Mouse (Mus musculus) embryo, embryonic 11.5 days (tissue): ENCODE measurements around the gene Tsks.

Source experiments
- DNase-seq: peaks from one replicate; pipeline ENCODE4 v3.0.0-alpha.2; 2012; ENCODE audit warnings: low read depth, low spot score

The Tsks gene

DNA sequence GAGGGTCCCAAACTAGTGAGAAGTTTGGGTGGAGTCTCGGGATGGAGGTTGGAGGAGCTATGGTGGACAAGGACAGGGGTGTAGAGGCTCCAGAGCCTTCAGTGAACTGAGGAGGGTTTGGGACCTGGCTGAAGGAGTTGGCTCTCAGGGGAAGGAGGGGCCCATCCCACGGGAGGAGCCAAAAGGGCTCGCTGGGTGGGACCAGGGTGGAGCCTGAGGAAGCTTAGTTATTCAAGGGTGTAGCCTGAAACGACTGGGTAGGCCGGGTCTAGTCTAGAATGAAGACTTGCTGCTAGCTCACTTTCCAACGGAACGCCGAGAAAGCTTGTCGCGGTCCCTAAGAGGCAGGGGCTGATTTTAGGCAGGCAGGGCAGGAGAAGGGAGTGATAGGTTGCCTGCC, 9.0 kb downstream of the Tsks start:
- no peak for DNase-seq

DNA sequence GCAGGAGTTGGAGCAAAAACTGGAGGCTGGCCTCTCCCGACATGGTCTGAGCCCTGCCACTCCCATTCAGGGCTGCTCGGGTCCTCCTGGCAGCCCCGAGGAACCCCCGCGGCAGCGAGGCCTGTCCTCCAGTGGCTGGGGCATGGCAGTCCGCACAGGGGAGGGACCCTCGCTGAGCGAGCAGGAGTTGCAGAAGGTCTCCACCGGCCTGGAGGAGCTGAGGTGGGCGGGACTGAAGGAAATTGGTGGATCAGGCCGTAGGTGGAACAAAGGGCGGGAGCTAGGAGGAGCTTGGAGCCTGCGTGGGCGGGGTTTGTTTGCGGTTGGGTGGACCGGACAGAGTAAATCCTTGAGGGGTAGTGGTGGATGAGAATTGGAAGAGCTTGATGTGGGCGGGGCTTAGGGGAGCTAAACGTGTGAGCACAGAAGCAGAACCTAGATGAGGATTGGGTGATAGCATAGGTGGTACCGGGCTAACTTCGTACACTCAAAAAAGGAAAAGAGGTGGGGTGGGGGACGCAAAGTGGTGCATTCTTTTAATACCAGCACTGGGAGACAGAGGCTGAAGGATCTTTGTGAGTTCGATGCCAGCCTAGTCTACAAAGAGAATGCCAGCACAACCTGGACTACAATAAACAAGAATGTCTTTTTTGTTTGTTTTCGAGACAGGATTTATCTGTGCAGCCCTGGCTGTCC, 9.8 kb downstream of the Tsks start:
- peak; percentile 87 for DNase-seq

DNA sequence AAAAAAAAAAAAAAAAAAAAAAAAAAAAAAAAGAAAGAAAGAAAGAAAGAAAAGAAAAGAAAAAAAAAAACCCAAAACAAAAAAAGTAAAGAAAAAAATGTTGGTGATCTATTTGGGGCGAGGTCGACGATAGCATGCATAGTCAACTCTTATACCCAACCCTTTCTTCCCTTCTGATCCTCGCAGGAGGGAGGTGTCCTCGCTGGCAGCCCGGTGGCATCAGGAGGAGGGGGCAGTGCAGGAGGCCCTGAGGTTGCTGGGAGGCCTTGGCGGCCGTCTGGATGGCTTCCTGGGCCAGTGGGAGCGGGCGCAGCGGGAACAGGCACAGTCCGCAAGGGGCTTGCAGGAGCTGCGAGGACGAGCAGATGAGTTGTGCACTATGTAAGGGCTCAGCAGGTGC, 10.6 kb downstream of the Tsks start:
- no peak for DNase-seq

DNA sequence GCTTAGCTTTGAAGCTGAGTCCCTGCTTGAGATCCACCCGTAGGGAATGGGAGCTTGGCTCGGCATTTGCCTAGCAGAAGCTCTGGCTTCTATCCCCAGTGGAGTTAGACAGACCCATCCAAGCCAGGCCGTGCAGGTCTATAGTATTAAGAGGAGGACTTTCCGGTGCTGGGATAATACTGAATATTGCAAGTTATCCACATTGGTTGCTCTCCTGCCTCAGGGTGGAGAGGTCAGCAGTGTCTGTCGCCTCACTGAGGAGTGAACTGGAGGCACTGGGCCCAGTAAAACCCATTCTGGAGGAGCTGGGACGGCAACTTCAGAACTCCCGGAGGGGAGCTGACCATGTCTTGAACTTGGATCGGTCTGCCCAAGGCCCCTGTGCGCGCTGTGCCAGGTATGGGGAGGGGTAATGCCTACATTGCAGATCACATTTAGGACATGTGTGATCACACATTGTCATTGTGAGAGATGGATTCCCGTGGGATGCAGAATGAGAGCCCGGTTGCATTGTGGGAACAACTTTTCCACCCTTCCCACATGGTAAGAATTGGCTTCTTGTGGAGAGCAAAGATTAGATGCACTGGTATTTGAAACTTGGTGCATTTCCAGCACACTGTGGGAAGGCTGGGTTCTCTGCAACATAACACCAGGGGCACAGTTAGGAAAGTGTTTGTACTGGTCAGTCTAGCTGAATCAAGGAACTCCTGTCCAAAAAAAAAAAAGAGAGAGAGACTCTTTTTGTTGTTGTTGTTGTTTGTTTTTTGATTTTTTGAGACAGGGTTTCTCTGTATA, 11.3 kb downstream of the Tsks start:
- DNase-seq, result no peak

DNA sequence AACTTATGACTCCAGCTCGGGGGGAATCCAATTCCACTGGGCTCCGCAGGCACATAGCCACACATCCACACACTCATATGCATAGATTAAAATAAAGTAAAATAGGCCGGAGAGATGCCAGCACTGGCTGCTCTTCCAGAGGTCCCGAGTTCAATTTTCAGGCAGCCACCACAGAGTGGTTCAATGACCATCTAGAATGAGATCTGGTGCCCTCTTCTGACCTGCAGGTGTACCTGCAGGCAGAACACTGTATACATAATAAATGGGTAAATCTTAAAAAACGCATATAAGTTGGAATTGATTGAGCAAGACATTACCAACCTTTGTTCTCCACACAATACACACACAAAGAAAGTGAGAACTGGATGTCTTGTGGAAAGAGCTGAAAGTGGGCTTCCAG, 12.6 kb downstream of the Tsks start:
- DNase-seq, result no peak

DNA sequence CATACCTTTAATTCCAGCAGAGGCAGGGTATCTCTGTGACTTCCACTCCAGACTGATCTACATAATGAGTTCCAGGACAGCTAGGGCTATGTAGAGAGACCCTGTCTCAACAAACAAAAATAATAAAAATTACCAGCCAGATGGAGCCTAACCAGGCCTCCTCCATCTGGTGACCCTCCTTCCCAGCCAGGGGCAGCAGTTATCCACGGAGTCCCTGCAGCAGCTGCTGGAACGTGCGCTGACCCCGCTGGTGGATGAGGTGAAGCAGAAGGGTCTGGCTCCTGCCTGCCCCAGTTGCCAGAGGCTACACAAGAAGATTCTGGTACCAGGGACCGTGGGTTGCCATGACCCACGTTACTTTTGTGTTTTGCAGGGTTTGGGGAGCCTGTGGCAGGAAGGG, 13.3 kb downstream of the Tsks start:
- DNase-seq, result no peak

DNA sequence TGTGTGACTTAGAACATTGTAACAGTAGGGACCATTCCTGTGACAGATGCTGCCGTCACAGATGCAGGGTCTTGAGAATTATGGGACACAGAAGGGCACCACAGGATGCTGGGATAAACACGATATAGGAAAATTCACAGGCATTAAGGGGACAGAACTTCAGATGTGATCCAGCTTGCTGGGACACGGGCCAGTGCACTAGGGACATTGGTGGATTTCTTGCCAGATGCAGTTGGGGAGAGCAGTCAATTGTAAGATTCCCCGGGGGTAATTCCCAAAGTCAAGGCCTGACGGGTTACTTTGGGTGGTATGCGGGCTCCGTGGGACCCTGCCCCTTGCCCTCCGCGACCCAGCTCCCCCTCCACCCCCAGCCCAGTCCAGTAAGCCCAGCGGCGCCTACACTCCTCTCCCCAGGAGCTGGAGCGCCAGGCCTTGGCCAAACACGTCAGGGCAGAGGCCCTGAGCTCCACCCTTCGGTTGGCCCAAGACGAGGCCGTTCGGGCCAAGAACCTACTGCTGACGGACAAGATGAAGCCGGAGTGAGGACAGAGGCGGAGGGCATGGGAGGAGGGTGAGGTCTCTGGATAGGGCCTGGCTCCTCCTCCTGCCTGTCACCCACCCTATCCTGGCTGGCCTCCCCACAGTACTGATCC, 14.3 kb downstream of the Tsks start:
- DNase-seq, result no peak

DNA sequence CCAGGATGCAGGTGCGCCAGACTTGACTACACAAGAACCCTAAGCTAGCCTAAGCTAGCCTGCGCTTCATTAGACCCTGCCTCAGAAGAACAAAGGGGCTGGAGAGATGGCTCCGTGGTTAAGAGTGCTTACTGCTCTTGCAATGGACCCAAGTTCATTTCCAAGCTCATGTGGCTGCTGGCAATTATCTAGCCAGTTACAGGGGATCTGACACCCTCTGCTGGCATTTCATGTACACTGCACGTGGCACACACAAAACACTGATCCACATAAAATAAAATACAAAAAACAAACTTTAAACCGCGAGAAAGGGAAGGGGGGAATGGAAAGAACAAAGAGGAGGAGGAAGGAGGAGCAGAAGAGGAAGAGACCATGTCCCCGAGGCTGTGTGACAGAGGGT, 15.2 kb downstream of the Tsks start:
- DNase-seq, result no peak

DNA sequence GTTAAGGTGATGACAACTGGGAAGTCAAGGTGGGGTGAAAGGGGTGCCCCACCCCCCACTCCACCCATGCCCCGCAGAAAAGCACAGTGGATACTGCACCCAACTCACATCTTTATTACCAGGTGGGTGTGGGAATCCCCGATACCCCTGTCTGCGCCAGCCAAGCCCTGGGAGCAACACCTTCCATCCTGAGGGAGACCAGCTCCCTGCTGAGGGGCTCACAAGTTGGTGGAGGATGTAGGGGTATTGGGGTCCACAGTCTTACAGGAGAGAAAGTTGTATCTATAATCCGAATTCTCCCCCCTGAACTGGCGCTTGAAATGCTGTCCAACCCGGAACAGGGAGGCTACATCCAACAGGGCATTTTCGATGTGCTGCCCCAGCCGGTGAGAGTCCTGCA, 16.3 kb downstream of the Tsks start:
- DNase-seq, result no peak

DNA sequence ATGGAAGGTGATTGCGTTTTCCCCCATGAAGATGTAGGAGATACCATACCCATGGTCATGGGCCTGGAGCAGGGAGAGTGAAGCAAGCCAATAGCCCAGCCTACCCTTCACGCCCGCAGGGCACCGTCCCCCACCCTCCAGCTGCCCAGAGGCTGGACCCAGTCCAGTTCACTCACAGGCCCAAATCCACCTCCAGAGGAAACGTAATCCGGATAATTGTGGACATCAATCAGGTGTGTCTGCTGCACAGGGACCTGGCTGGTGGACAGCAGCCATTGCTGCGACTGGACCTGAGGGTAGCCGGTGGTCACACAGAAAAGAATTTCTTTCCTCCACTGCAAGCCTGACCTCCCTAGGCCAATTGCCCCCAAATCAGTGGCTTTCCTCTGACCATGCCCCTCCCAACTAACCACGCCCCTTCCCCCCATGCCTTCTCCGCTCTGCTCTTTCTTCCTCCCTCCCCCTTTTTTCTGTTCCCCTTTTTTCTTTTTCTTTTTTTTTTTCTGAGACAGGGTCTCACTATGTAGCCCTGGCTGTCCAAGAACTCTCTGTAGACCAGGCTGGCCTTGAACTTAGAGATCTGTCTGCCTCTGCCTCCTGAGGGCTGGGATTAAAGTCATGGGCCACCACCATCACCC, 17.0 kb downstream of the Tsks start:
- no peak for DNase-seq

DNA sequence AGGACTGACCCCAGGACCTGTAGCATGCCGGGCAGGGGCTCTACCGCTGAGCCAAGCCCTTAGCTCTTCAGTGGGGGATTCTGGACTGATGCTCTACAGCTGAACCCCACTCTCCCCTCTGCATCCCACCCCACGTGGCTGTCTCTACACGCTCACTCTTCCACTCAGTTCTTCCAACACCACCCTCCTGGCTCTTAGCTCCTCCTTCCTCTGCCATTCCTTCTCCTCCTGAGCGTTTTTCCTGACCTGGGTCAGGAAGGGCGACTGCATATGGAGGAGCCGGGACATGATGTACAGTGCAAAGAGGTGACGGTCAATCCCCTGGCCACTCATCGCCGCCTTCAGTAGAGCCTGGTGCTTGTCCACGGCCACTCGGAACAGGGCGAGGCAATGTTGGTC, 17.5 kb downstream of the Tsks start:
- DNase-seq, result no peak

DNA sequence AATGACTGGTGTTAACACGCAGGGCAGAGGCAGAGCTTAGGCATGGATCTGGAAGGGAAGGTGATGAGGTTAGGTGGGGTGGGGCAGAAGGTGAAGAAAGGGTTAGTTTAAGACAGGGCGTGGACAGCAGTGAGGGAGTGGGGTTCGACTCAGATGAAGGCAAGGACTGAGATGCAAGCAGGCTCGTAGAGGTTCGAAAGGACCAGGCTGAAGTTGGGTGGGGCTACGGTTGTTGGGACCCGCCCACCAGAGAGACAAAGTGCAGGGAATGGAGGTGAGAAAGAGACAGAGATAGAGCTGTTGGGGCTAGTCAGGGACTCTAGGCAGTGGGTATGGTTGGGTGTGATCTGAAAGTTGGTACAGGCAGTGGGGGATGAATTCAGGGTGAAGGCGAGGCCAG, 19.3 kb downstream of the Tsks start:
- DNase-seq, result no peak

DNA sequence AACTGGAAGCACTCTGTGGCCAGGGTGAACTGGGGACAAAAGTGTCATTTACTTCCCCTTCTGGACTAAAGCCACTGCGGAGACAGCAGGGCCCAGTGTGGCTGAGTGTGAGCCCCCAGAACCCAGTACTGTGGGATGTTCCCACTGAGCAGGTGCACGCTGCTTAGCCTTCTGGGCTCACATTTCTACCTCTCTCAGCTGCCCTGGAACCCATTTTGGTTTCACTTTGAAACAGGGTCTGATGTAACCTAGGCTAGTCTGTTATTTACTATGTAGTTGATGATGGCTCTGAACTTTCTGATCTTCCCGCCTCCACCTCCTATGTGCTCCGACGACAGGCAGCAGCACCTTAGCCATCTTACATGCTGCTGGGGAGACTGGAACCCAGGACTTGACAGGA, 19.8 kb downstream of the Tsks start:
- DNase-seq, result no peak

DNA sequence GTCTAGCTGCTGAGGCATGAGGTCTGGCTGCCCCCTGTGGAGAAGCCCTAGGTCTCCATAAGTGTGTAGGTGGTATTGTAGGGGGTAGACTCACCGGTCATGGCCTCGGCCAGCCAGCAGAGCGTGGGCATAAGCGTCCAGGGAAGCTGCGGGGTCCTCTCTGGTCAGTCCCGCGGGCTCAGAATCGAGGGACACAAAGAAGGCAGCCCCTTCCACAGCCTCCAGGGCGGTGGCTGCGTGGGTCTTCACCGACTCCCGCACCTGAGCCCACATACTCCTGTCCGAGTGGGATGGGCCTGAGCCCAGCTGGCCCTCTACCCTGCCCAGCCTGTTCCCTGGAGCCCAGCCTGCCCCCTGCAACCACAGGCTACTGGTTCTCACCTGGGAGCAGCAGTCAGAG, 22.0 kb downstream of the Tsks start:
- no peak for DNase-seq

DNA sequence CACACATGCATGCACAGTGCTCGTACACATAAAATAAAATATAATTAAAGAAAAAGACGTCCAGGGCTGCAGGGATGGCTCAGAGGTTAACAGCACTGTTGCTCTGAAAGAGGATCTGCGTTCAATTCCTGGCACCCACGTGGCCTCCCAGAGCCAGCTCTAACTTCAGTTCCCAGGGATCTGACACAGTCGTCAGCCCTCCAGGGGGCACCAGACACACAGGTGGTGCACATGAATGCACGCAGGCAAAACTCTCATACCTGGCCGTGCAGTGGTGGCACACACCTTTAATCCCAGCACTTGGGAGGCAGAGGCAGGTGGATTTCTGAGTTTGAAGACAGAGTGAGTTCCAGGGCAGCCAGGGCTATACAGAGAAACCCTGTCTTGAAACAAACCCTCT, 23.0 kb downstream of the Tsks start:
- DNase-seq, result no peak

DNA sequence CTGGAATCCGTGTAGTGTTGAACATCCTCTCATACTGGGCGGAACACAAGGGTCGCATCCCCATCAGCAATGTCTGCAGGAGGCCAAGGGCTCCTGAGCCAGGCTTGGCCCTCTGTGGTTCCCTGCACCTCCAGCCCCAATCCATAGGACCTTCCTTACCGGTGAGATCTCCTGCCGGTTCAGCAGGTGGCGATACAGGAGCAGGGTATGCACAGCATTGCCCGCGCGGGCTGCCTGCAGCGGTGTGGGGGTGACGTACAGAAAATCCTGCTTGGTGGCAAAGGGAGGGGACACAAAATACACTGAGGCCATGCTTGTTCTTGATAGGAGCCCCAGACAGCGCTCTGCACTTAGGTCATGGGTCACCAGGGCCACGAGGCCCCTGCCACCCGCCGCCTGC, 23.6 kb downstream of the Tsks start:
- no peak for DNase-seq

DNA sequence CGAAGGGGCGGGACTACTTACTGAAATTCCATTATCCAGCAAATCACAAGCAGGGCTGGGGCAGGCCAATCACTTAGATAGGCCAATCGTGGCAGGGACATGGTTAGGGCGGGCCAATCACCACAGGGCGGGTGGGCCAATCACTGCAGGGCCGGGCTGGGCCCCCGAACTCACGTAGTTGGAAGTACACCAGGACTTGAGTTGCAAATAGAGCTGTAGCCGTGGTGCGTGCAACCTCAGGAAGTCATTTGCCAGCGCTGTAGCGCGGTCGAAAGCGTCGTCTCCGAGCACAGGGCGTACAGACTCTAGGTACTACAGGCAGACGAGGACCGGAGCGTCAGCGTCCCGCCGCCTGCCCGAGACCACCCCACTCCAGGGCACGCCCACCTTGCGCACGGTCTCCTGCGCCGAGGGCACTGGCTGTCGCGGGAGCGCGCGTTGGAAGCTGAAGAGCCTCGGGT, 27.3 kb downstream of the Tsks start:
- peak; percentile 80 for DNase-seq

DNA sequence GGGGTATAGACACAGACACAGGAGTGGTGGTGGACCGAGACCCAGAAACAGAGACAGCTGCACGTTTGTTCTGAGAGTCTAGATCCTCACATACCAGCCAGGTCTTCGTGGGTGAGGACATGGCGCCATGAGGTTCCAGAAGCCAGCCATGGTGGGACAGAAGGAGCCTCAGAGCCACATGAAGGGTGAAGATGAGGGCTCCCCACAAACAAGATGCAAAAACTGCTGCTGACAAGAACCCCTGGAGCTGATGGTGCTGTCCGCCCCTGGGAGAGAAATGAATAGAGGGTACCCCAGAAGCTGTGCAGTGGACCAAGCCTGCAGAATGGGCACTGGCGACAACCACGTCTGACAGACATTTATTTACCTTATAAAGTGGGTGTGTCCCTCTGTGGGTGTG, 28.1 kb downstream of the Tsks start:
- no peak for DNase-seq

DNA sequence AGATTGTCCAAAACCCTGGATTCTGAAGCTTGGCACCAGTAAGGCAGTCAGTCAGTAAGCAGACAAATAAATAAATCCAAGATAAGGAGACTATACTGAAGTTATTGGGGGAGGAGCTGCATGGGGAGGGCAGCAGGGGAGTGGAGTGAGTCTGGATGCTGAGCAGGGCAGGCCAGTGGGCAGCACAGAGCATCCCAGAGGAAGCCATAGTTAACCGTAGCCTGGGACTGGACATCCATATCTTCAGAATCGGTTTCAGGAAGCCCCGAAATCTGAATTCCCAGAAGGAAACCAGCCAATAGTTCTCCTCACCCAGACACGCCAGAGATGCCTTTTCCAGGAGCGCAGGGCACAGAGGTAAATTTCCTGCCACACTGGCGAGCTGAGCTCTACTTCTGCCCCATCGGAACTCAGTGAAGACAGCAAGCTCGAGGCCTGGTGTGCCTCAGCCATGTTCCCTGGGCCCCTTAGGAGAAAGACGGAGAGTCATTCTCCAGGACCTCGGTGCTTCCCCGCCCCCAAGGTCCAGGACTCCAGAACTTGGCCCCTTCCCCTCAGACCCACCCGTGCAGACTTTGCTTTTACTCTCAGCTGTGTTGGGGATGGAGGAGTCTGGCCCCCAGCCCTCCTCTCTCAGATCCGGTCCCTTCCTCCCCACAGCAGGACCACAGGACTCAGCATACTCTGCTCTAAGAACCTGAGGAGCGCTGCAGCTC, 30.6 kb downstream of the Tsks start:
- DNase-seq, result no peak

DNA sequence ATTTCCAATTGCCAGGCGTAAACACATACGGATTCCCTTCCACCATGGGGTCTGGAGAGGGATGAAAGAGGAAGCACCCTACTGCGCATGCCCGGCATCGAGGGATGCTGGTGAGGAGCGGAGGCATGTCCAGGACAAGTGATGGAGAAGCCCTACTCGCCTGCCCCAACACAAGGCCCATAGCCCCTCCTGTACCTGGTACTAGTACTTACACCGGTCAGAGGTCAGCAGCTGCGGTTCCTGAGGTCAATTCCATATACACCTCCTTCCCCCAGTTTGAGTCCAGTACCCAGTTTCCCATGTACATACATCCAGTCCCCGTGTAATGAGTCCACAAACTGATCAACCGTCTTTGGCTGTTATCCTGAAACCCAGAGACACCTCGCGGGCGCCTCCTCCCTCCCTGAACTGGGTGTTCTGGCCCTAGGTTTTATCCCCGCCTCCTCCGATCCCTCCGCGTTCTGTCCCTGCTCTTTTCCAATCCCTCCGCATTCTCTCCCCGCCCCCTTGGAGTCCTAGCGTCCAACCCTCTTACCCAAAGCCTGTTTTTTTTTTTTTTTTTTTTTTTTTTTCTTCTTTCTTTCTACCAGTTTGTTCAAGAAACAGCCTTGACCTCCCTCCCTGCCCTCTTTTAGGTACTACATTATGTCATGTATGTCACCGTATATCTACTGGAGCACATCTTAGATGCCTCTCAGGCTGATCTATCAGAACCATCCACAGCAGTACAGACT, 31.5 kb downstream of the Tsks start, which contains the start of gene Cpt1c:
TSS of gene Cpt1c (minus strand) at position 469 of the 734 bp plus-strand sequence.
- peak; percentile 73 for DNase-seq

DNA sequence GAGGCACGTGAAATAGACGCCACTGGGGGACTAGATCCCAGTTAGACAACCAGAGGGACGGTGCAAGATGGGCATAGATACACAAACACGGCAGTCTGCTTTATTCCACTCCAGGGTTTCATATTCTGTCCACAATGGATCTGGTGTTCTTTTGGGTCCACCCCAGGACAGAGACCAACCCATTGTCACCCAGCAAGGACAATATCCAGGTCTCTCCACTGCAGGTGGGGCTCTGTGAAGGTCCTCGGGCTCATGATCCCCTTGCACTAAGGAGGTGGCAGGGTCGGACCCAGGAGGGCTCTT, 32.1 kb downstream of the Tsks start:
- DNase-seq, result no peak
